Mouse (Mus musculus) liver, embryonic 11.5 days (tissue): Measurements from ENCODE around the gene Ttc19. TPM values are rescaled to one million over a fixed set of nuclear protein-coding genes. Genes with fewer than 3 reads are reported as not detected.

ENCODE experiments used
- ATAC-seq: fragments of 200-750 bp; cut with Nextera tagmentation; replicated peaks from 2 replicates; pipeline ENCODE4 v1.8.0; 2017; ENCODE audit warnings: moderate number of reproducible peaks, mild to moderate bottlenecking, moderate TSS enrichment, moderate library complexity; ENCODE audit not compliant: low FRiP score
- DNase-seq: peaks from one replicate; pipeline ENCODE4 v3.0.0-alpha.2; 2017; ENCODE audit warnings: low spot score
- H3K27ac ChIP-seq: fragments of 300-500 bp; sonication (generic); 2 replicates; pipeline ENCODE4 v1.5.1; 2014; ENCODE audit warnings: mild to moderate bottlenecking, low read depth, low read length, control low read depth
- H3K27me3 ChIP-seq: fragments of 300-500 bp; sonication (generic); replicated peaks from 2 replicates; pipeline ENCODE4 v1.6.1; 2014; ENCODE audit warnings: low read length, mixed read lengths; ENCODE audit not compliant: control insufficient read depth, insufficient read depth
- H3K36me3 ChIP-seq: fragments of 300-500 bp; sonication (generic); 2 replicates; pipeline ENCODE4 v1.6.1; 2014; ENCODE audit warnings: mild to moderate bottlenecking, low read length, moderate library complexity, mixed read lengths; ENCODE audit not compliant: control insufficient read depth, insufficient read depth
- H3K4me1 ChIP-seq: fragments of 300-500 bp; sonication (generic); replicated peaks from 2 replicates; pipeline ENCODE4 v1.6.1; 2014; ENCODE audit warnings: low read length, mixed read lengths; ENCODE audit not compliant: control insufficient read depth, insufficient read depth
- H3K4me2 ChIP-seq: fragments of 300-500 bp; sonication (generic); 2 replicates; pipeline ENCODE4 v1.6.1; 2014; ENCODE audit warnings: mild to moderate bottlenecking, control low read depth, moderate library complexity
- H3K4me3 ChIP-seq: fragments of 300-500 bp; sonication (generic); 2 replicates; pipeline ENCODE4 v1.5.1; 2014; ENCODE audit warnings: low read depth, low read length, control low read depth
- H3K9ac ChIP-seq: fragments of 300-500 bp; sonication (generic); 2 replicates; pipeline ENCODE4 v1.6.1; 2014; ENCODE audit warnings: low read depth, low read length, control low read depth
- H3K9me3 ChIP-seq: fragments of 300-500 bp; sonication (generic); 2 replicates; pipeline ENCODE4 v1.6.1; 2016; ENCODE audit warnings: low read length, inconsistent platforms, mixed read lengths; ENCODE audit not compliant: control insufficient read depth
- WGBS: fragments of 180-500 bp; shearing (Covaris S2); extraction: QIAGEN DNeasy Blood & Tissue Kit; methylation state at CpG from one replicate; pipeline ENCODE4 v1.1.7; 2014; 5-methylcytosine and 5-hydroxymethylcytosine counted together
- polyA plus RNA-seq: library from polyadenylated mRNA; unstranded; fragments of >200 nt; fragmentation: Nextera tagmentation; extraction: Ambion mirVana; gene quantifications from 2 replicates; pipeline ENCODE4 v1.2.1, GENCODE M21; 2014

Gene Ttc19
- polyA plus RNA-seq, 1 experiment from 2014 or later: 9.9 TPM

GRCm38 (mm10) chr11:62298883-62299282 is 17.6 kb downstream of the Ttc19 start:
- DNase-seq: no peak
- H3K4me3 ChIP-seq: no peak overlapping the region
- 0 out of 2 replicates have a peak, but pooled peaks cover 3% of the 10 kb centered on the region for H3K36me3 ChIP-seq
- 85% methylated on average over 6 of the region's 6 CpGs for WGBS
- no peaks in the 10 kb centered on the region for H3K4me1 ChIP-seq
- H3K27ac ChIP-seq: no peak overlapping the region
- H3K9ac ChIP-seq: no peak overlapping the region
- no peak overlapping the region for H3K4me2 ChIP-seq
- ATAC-seq: no peak
- H3K27me3 ChIP-seq: no peaks in the 10 kb centered on the region
- no peaks in the 10 kb centered on the region for H3K9me3 ChIP-seq

DNA sequence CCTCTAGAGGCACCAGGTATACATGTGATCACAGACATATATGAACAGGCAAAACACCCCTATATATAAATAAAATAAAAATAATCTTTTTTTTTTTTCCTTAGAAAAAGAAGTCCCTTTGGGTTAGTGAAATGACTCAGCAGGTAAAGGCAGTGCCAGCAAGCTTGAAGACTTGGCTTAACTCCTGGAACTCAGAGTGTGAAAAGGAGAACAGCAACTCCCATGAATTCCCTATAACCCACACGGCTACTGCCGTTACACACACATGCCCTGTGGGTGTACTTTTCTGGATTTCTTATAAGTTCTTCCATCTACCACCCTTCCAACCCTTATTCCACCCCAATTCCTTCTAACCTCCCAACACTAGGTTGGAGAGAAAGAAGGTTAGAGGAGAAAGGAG is 24.6 kb downstream of the Ttc19 start:
- Histone ChIP-seq H3K4me2 (no peak overlapping the region), H3K36me3 (peaks cover 2% of the 10 kb centered on the region; the same call in 1 of the 2 replicates), H3K9me3 (no peaks in the 10 kb centered on the region), H3K4me3 (no peak overlapping the region), H3K4me1 (no peaks in the 10 kb centered on the region), H3K9ac (no peak overlapping the region), H3K27ac (no peak overlapping the region), H3K27me3 (no peaks in the 10 kb centered on the region)
- DNase-seq (no peak), ATAC-seq (no peak)
- 96% methylated on average over 2 of the region's 2 CpGs for WGBS

DNA sequence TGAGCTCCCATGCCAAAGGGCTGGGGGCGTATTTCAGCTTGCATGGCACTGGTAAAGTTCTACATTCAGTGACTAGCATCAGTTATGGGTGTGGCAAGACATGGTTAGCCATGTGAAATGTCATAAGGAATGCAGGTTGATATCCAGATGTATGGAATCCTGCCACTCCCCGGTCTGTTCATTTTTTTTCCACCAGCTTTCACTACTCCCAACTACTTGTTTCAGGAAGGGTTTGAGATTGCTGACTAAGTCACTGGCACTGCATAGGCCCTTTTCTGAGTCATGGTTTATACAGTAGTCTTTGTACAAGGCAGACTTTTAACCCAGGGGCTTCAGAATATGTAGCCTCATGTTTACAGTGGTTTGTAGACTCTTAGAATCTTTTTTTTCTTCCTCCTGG is 28.0 kb downstream of the Ttc19 start:
- no peak overlapping the region for H3K4me2 ChIP-seq
- no peaks in the 10 kb centered on the region for H3K9me3 ChIP-seq
- ATAC-seq: no peak
- WGBS: 91% methylated on average over 2 of the region's 2 CpGs
- no peak overlapping the region for H3K9ac ChIP-seq
- no peak overlapping the region for H3K27ac ChIP-seq
- peaks cover 9% of the 10 kb centered on the region; the same call in 1 of the 2 replicates for H3K36me3 ChIP-seq
- H3K27me3 ChIP-seq: no peaks in the 10 kb centered on the region
- DNase-seq: no peak
- no peak overlapping the region for H3K4me3 ChIP-seq
- H3K4me1 ChIP-seq: no peaks in the 10 kb centered on the region

- DNase-seq: no peak
- no peak overlapping the region for H3K9ac ChIP-seq
- no peaks in the 10 kb centered on the region for H3K4me1 ChIP-seq
- 91% methylated on average over 5 of the region's 5 CpGs for WGBS
- H3K36me3 ChIP-seq: peaks cover 42% of the 10 kb centered on the region
- H3K27me3 ChIP-seq: no peaks in the 10 kb centered on the region
- H3K27ac ChIP-seq: no peak overlapping the region
- no peak overlapping the region for H3K4me2 ChIP-seq
- H3K4me3 ChIP-seq: no peak overlapping the region
- no peaks in the 10 kb centered on the region for H3K9me3 ChIP-seq
- no peak for ATAC-seq
These were observed 33.7 kb downstream of the Ttc19 start for GRCm38 (mm10) chr11:62314984-62315383.

- H3K4me2 ChIP-seq: no peak overlapping the region
- 87% methylated on average over 11 of the region's 11 CpGs for WGBS
- DNase-seq (no peak), ATAC-seq (no peak)
- no peak overlapping the region for H3K9ac ChIP-seq
- H3K27me3 ChIP-seq: no peaks in the 10 kb centered on the region
- H3K4me3 ChIP-seq: no peak overlapping the region
- no peaks in the 10 kb centered on the region for H3K4me1 ChIP-seq
- H3K9me3 ChIP-seq: no peaks in the 10 kb centered on the region
- H3K36me3 ChIP-seq: peaks cover 54% of the 10 kb centered on the region
- no peak overlapping the region for H3K27ac ChIP-seq
These were observed 36.5 kb downstream of the Ttc19 start for GRCm38 (mm10) chr11:62317746-62318145.

DNA sequence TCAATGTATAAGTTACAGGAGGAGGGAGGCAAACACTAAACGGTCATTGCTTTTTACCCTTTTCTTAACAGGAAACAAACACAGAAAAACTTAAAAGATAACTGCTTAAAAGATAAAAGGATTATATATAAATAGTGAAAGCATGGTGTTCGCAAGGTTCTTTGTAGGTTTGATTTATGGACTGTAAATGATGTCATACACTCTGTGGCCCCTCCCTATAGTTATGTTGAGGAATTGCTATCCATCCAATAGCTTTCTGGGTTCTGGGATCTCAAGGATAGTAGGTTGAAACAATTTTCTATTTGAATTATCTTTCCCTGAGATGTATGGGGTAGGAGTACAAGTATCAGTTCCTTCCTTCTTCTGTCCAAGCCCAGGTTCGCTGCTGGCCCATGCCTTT is 38.8 kb downstream of the Ttc19 start:
- H3K27ac ChIP-seq: no peak overlapping the region
- no peaks in the 10 kb centered on the region for H3K27me3 ChIP-seq
- no peak overlapping the region for H3K4me2 ChIP-seq
- no peaks in the 10 kb centered on the region for H3K4me1 ChIP-seq
- H3K9ac ChIP-seq: no peak overlapping the region
- no peaks in the 10 kb centered on the region for H3K9me3 ChIP-seq
- DNase-seq (no peak), ATAC-seq (no peak)
- 84% methylated on average over 3 of the region's 3 CpGs for whole genome bisulfite sequencing
- no peak overlapping the region for H3K4me3 ChIP-seq
- H3K36me3 ChIP-seq: peaks cover 50% of the 10 kb centered on the region

DNA sequence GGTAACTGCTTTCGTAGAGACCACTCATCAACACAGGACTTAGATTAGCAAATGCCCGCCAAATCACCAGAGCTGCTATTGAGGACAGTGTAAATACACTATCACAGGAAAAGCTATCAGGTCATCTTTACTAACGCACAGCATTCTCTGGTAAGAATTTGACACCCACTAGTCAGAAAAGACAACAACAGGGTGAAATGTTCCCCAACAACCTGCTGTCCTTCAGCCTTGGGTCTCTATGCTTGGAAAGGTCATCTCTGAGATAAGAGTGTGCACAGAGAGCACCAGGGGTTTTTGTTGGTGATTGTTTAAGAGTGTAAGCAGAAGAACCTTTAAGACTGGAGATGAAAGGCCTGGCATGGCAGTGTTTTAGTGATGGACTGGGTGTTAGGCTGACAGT is 42.4 kb downstream of the Ttc19 start:
- Histone ChIP-seq H3K36me3 (peaks cover 40% of the 10 kb centered on the region), H3K27ac (no peak overlapping the region), H3K27me3 (no peaks in the 10 kb centered on the region), H3K4me2 (no peak overlapping the region), H3K9me3 (no peaks in the 10 kb centered on the region), H3K4me1 (no peaks in the 10 kb centered on the region), H3K4me3 (no peak overlapping the region), H3K9ac (no peak overlapping the region)
- DNase-seq (no peak), ATAC-seq (no peak)
- WGBS: 74% methylated on average over 3 of the region's 3 CpGs

GRCm38 (mm10) chr11:62331141-62331540 is 49.9 kb downstream of the Ttc19 start:
- Histone ChIP-seq H3K27ac (no peak overlapping the region), H3K4me1 (no peaks in the 10 kb centered on the region), H3K9ac (no peak overlapping the region), H3K27me3 (no peaks in the 10 kb centered on the region), H3K4me3 (no peak overlapping the region), H3K9me3 (no peaks in the 10 kb centered on the region), H3K4me2 (no peak overlapping the region), H3K36me3 (peaks cover 54% of the 10 kb centered on the region)
- WGBS: 93% methylated on average over 5 of the region's 5 CpGs
- DNase-seq (no peak), ATAC-seq (no peak)

DNA sequence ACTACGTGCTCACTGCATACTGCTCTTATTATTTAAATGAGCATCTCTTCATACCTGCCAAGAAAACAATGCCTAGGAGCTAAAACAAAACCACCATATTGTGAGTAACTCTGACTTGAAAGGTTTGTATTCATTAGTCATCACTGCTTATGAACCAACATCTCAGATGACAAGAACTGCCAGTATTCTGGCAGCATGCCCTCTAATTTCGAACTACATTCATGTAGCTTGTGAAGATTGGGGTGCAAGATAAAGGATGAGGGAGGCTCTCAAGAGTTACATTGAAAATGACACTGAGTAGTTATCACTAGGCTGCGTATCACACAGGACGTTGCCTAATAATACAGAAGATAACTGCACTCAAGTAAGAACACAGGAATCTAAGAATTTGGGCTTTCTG is 51.0 kb downstream of the Ttc19 start:
- Histone ChIP-seq H3K27me3 (no peaks in the 10 kb centered on the region), H3K4me1 (no peaks in the 10 kb centered on the region), H3K27ac (no peak overlapping the region), H3K9ac (no peak overlapping the region), H3K4me2 (no peak overlapping the region), H3K4me3 (no peak overlapping the region), H3K9me3 (no peaks in the 10 kb centered on the region), H3K36me3 (peaks cover 59% of the 10 kb centered on the region)
- 90% methylated on average over 4 of the region's 4 CpGs for WGBS
- DNase-seq: no peak
- ATAC-seq: no peak
